Mouse (Mus musculus): ENCODE data around the gene Rnh1. TPM values are rescaled to one million over a fixed set of nuclear protein-coding genes. Genes with fewer than 3 reads are reported as not detected.

Gene Rnh1
- polyA plus RNA-seq, 1 experiment from 2014 or later: 54.7 TPM

DNA sequence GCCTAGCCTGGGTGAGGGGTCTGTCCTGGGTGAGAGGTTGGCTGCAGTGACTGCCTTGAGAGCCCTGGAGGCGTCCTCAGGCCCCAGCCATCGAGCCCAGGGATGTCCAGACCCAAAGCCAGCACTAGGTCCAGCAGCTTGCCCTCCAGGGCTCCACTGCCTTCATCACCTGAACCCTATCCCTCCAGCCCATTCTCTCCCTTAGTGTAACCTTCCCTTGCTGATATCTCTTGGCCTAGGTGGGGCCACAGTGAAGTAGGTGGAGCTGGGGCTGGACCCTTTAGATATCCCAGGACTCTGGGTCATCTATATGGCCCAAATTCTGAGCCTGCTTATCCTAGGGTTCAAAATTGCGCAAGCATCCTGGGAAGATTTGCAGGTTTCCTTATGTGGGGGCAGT, 36.9 kb upstream of the Rnh1 start:
- Histone ChIP-seq H3K27ac (ENCODE audit: low read depth, low read length) (no peak overlapping the region), H3K4me3 (ENCODE audit: low read depth, low read length) (no peak overlapping the region), H3K9me3 (replicated peaks; ENCODE audit: control insufficient read depth, low read length) (no peaks in the 10 kb centered on the region), H3K27me3 (replicated peaks; ENCODE audit: control insufficient read depth, insufficient read depth, low read length) (no peaks in the 10 kb centered on the region), H3K4me1 (ENCODE audit: control insufficient read depth, insufficient read depth, low read length) (no peaks in the 10 kb centered on the region), H3K9ac (ENCODE audit: low read length) (no peak overlapping the region), H3K4me2 (ENCODE audit: low read length) (no peak overlapping the region), H3K36me3 (ENCODE audit: control insufficient read depth, insufficient read depth, low read length) (no peaks in the 10 kb centered on the region)
- WGBS: 62% methylated on average over 3 of the region's 3 CpGs
- DNase-seq (ENCODE audit: low spot score): no peak
- no peak for ATAC-seq

- no peak overlapping the region for H3K9ac ChIP-seq (ENCODE audit: low read length)
- WGBS: 92% methylated on average over 18 of the region's 18 CpGs
- H3K4me3 ChIP-seq (ENCODE audit: low read depth, low read length): no peak overlapping the region
- ATAC-seq (no peak), DNase-seq (ENCODE audit: low spot score) (no peak)
- H3K36me3 ChIP-seq (ENCODE audit: control insufficient read depth, insufficient read depth, low read length): no peaks in the 10 kb centered on the region
- no peak overlapping the region for H3K27ac ChIP-seq (ENCODE audit: low read depth, low read length)
- H3K9me3 ChIP-seq (replicated peaks; ENCODE audit: control insufficient read depth, low read length): no peaks in the 10 kb centered on the region
- H3K4me2 ChIP-seq (ENCODE audit: low read length): no peak overlapping the region
- no peaks in the 10 kb centered on the region for H3K27me3 ChIP-seq (replicated peaks; ENCODE audit: control insufficient read depth, insufficient read depth, low read length)
- no peaks in the 10 kb centered on the region for H3K4me1 ChIP-seq (ENCODE audit: control insufficient read depth, insufficient read depth, low read length)
Observed at GRCm38 (mm10) chr7:141206182-141206937, 33.7 kb upstream of the Rnh1 start.

DNA sequence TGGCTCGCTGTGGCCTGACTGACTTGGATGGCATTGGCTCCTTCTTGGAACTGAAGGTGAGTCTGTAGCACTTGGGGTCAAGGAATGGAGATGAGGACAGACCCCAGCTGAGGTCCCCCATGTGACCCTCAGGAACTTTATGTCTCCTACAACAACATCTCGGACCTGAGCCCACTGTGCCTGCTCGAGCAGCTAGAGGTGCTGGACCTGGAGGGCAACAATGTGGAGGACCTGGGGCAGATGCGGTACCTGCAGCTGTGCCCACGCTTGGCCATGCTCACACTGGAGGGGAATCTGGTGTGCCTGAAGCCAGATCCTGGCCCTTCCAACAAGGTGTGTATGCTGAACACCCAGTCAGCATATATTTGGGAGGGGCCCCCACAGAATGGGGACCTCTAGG, 32.8 kb upstream of the Rnh1 start:
- H3K27me3 ChIP-seq (replicated peaks; ENCODE audit: control insufficient read depth, insufficient read depth, low read length): no peaks in the 10 kb centered on the region
- H3K9ac ChIP-seq (ENCODE audit: low read length): no peak overlapping the region
- H3K27ac ChIP-seq (ENCODE audit: low read depth, low read length): no peak overlapping the region
- H3K9me3 ChIP-seq (replicated peaks; ENCODE audit: control insufficient read depth, low read length): no peaks in the 10 kb centered on the region
- 92% methylated on average over 5 of the region's 5 CpGs for WGBS
- DNase-seq (ENCODE audit: low spot score): no peak
- ATAC-seq: no peak
- no peak overlapping the region for H3K4me3 ChIP-seq (ENCODE audit: low read depth, low read length)
- H3K36me3 ChIP-seq (ENCODE audit: control insufficient read depth, insufficient read depth, low read length): no peaks in the 10 kb centered on the region
- no peak overlapping the region for H3K4me2 ChIP-seq (ENCODE audit: low read length)
- H3K4me1 ChIP-seq (ENCODE audit: control insufficient read depth, insufficient read depth, low read length): no peaks in the 10 kb centered on the region

- H3K36me3 ChIP-seq (ENCODE audit: control insufficient read depth, insufficient read depth, low read length): no peaks in the 10 kb centered on the region
- WGBS: 81% methylated on average over 3 of the region's 3 CpGs
- H3K9ac ChIP-seq (ENCODE audit: low read length): no peak overlapping the region
- ATAC-seq (no peak), DNase-seq (ENCODE audit: low spot score) (no peak)
- H3K9me3 ChIP-seq (replicated peaks; ENCODE audit: control insufficient read depth, low read length): no peaks in the 10 kb centered on the region
- no peaks in the 10 kb centered on the region for H3K4me1 ChIP-seq (ENCODE audit: control insufficient read depth, insufficient read depth, low read length)
- H3K4me3 ChIP-seq (ENCODE audit: low read depth, low read length): no peak overlapping the region
- no peak overlapping the region for H3K4me2 ChIP-seq (ENCODE audit: low read length)
- no peaks in the 10 kb centered on the region for H3K27me3 ChIP-seq (replicated peaks; ENCODE audit: control insufficient read depth, insufficient read depth, low read length)
- no peak overlapping the region for H3K27ac ChIP-seq (ENCODE audit: low read depth, low read length)
Observed at GRCm38 (mm10) chr7:141204546-141204945, 31.9 kb upstream of the Rnh1 start.

- no peak for ATAC-seq
- H3K27ac ChIP-seq (ENCODE audit: low read depth, low read length): no peak overlapping the region
- DNase-seq (ENCODE audit: low spot score): no peak
Observed at GRCm38 (mm10) chr7:141198121-141198520, 25.5 kb upstream of the Rnh1 start.

GRCm38 (mm10) chr7:141196619-141197282, 24.1 kb upstream of the Rnh1 start:
- Histone ChIP-seq H3K36me3 (ENCODE audit: control insufficient read depth, insufficient read depth, low read length) (peaks cover 4% of the 10 kb centered on the region), H3K4me2 (ENCODE audit: low read length) (no peak overlapping the region), H3K9me3 (replicated peaks; ENCODE audit: control insufficient read depth, low read length) (no peaks in the 10 kb centered on the region), H3K4me3 (ENCODE audit: low read depth, low read length) (no peak overlapping the region), H3K9ac (ENCODE audit: low read length) (no peak overlapping the region), H3K27ac (ENCODE audit: low read depth, low read length) (no peak overlapping the region), H3K4me1 (ENCODE audit: control insufficient read depth, insufficient read depth, low read length) (peaks cover 5% of the 10 kb centered on the region), H3K27me3 (replicated peaks; ENCODE audit: control insufficient read depth, insufficient read depth, low read length) (no peaks in the 10 kb centered on the region)
- WGBS: 93% methylated on average over 8 of the region's 8 CpGs
- DNase-seq (ENCODE audit: low spot score): no peak
- no peak for ATAC-seq

More at GRCm38 (mm10) chr7:141198121-141198520, 25.5 kb upstream of the Rnh1 start:
- Histone ChIP-seq H3K27me3 (replicated peaks; ENCODE audit: control insufficient read depth, insufficient read depth, low read length) (no peaks in the 10 kb centered on the region), H3K4me3 (ENCODE audit: low read depth, low read length) (no peak overlapping the region), H3K9ac (ENCODE audit: low read length) (no peak overlapping the region), H3K9me3 (replicated peaks; ENCODE audit: control insufficient read depth, low read length) (no peaks in the 10 kb centered on the region), H3K4me2 (ENCODE audit: low read length) (no peak overlapping the region), H3K36me3 (ENCODE audit: control insufficient read depth, insufficient read depth, low read length) (no peaks in the 10 kb centered on the region), H3K4me1 (ENCODE audit: control insufficient read depth, insufficient read depth, low read length) (no peaks in the 10 kb centered on the region; the same call in 1 of the 2 replicates)
- WGBS: 98% methylated on average over 4 of the region's 4 CpGs

GRCm38 (mm10) chr7:141195754-141196153, 23.1 kb upstream of the Rnh1 start:
- peaks cover 14% of the 10 kb centered on the region for H3K36me3 ChIP-seq (ENCODE audit: control insufficient read depth, insufficient read depth, low read length)
- ATAC-seq: no peak
- H3K4me1 ChIP-seq (ENCODE audit: control insufficient read depth, insufficient read depth, low read length): peaks cover 5% of the 10 kb centered on the region
- no peak overlapping the region for H3K4me2 ChIP-seq (ENCODE audit: low read length)
- H3K27ac ChIP-seq (ENCODE audit: low read depth, low read length): no peak overlapping the region
- no peaks in the 10 kb centered on the region for H3K9me3 ChIP-seq (replicated peaks; ENCODE audit: control insufficient read depth, low read length)
- H3K4me3 ChIP-seq (ENCODE audit: low read depth, low read length): no peak overlapping the region
- no peaks in the 10 kb centered on the region for H3K27me3 ChIP-seq (replicated peaks; ENCODE audit: control insufficient read depth, insufficient read depth, low read length)
- WGBS: 92% methylated on average over 2 of the region's 2 CpGs
- DNase-seq (ENCODE audit: low spot score): no peak
- H3K9ac ChIP-seq (ENCODE audit: low read length): no peak overlapping the region

GRCm38 (mm10) chr7:141194830-141195229, 22.2 kb upstream of the Rnh1 start:
- peak overlapping the region; percentile 84 for H3K4me3 ChIP-seq (ENCODE audit: low read depth, low read length)
- H3K9ac ChIP-seq (ENCODE audit: low read length): peak overlapping the region; percentile 61
- no peaks in the 10 kb centered on the region for H3K9me3 ChIP-seq (replicated peaks; ENCODE audit: control insufficient read depth, low read length)
- peak; percentile 96 for DNase-seq (ENCODE audit: low spot score)
- H3K27me3 ChIP-seq (replicated peaks; ENCODE audit: control insufficient read depth, insufficient read depth, low read length): no peaks in the 10 kb centered on the region
- peak; percentile 49 for ATAC-seq
- under 1% methylated on average over 28 of the region's 28 CpGs for WGBS
- peaks cover 5% of the 10 kb centered on the region for H3K4me1 ChIP-seq (ENCODE audit: control insufficient read depth, insufficient read depth, low read length)
- peaks cover 23% of the 10 kb centered on the region for H3K36me3 ChIP-seq (ENCODE audit: control insufficient read depth, insufficient read depth, low read length)
- peak overlapping the region; percentile 98 for H3K4me2 ChIP-seq (ENCODE audit: low read length)
- peak overlapping the region; percentile 71; the same call in 1 of the 2 replicates for H3K27ac ChIP-seq (ENCODE audit: low read depth, low read length)

DNA sequence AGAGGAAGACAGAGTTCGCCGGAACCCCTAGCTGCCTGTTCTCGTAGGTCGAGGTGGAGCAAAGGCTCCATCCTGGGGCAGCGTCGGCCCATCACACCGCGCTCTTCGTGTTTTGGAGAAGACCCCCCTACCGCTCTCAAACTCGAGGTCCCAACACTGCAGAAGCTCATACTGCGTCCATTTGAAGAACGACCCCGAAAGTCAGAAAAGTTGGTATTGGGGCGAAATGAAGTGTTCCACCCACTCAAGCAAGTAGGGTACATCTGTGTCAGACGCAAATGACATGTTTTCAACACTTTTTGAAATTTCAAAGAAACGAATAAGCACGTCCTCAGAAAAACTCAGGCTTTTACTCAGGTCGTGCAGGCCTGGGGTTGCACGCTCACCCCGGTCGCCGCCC, 21.8 kb upstream of the Rnh1 start:
- peak overlapping the region; percentile 71 for H3K27ac ChIP-seq (ENCODE audit: low read depth, low read length)
- DNase-seq (ENCODE audit: low spot score) (no peak), ATAC-seq (no peak)
- no peaks in the 10 kb centered on the region for H3K9me3 ChIP-seq (replicated peaks; ENCODE audit: control insufficient read depth, low read length)
- under 1% methylated on average over 23 of the region's 23 CpGs for WGBS
- peak overlapping the region; percentile 98 for H3K4me2 ChIP-seq (ENCODE audit: low read length)
- H3K27me3 ChIP-seq (replicated peaks; ENCODE audit: control insufficient read depth, insufficient read depth, low read length): no peaks in the 10 kb centered on the region
- H3K4me3 ChIP-seq (ENCODE audit: low read depth, low read length): peak overlapping the region; percentile 84
- peaks cover 5% of the 10 kb centered on the region for H3K4me1 ChIP-seq (ENCODE audit: control insufficient read depth, insufficient read depth, low read length)
- H3K9ac ChIP-seq (ENCODE audit: low read length): peak overlapping the region; percentile 61
- peaks cover 27% of the 10 kb centered on the region for H3K36me3 ChIP-seq (ENCODE audit: control insufficient read depth, insufficient read depth, low read length)
